Mouse (Mus musculus) heart, embryonic 13.5 days (tissue): ENCODE data around the gene Pelp1. TPM values are rescaled to one million over a fixed set of nuclear protein-coding genes. Genes with fewer than 3 reads are reported as not detected.
A peak's percentile ranks its signal among the peaks of the same experiment; 100 is the strongest.
"Not testable (repeated sequence)": the region's sequence is repeated elsewhere in the genome, so short reads cannot be mapped to it uniquely, and the experiment has no call there.

Source experiments
- ATAC-seq: fragments of 200-750 bp; cut with Nextera tagmentation; 2 replicates; pipeline ENCODE4 v1.8.0; 2017; ENCODE audit warnings: moderate TSS enrichment; ENCODE audit not compliant: insufficient number of reproducible peaks, low FRiP score, low TSS enrichment; ENCODE audit errors: extremely low read depth
- H3K27ac ChIP-seq: fragments of 300-500 bp; sonication (generic); replicated peaks from 2 replicates; pipeline ENCODE4 v1.5.1; 2015; ENCODE audit warnings: moderate library complexity, mild to moderate bottlenecking, inconsistent platforms
- H3K27me3 ChIP-seq: fragments of 300-500 bp; sonication (generic); replicated peaks from 2 replicates; pipeline ENCODE4 v1.6.1; 2015; ENCODE audit warnings: mild to moderate bottlenecking, inconsistent platforms
- H3K36me3 ChIP-seq: fragments of 300-500 bp; sonication (generic); 2 replicates; pipeline ENCODE4 v1.6.1; 2015; ENCODE audit warnings: mild to moderate bottlenecking, inconsistent platforms
- H3K4me1 ChIP-seq: fragments of 300-500 bp; sonication (generic); 2 replicates; pipeline ENCODE4 v1.6.1; 2015; ENCODE audit warnings: inconsistent platforms
- H3K4me2 ChIP-seq: fragments of 300-500 bp; sonication (generic); 2 replicates; pipeline ENCODE4 v1.6.1; 2015; ENCODE audit warnings: inconsistent platforms, mild to moderate bottlenecking, moderate library complexity
- H3K4me3 ChIP-seq: fragments of 300-500 bp; sonication (generic); 2 replicates; pipeline ENCODE4 v1.5.1; 2015; ENCODE audit warnings: moderate library complexity, mild to moderate bottlenecking, inconsistent platforms
- H3K9ac ChIP-seq: fragments of 300-500 bp; sonication (generic); 2 replicates; pipeline ENCODE4 v1.6.1; 2015; ENCODE audit warnings: inconsistent platforms, mild to moderate bottlenecking, moderate library complexity
- H3K9me3 ChIP-seq: fragments of 300-500 bp; sonication (generic); 2 replicates; pipeline ENCODE4 v1.6.1; 2016; ENCODE audit warnings: inconsistent platforms
- WGBS: fragments of 180-500 bp; shearing (Covaris S2); methylation state at CpG from one replicate; pipeline ENCODE4 v1.1.7; 2015; ENCODE audit warnings: mixed read lengths; 5-methylcytosine and 5-hydroxymethylcytosine counted together
- microRNA-seq: library from miRNA; unstranded; fragments of <30 nt; microRNA quantifications from one replicate; pipeline ENCODE4, GENCODE M21; 2016
- polyA plus RNA-seq: library from polyadenylated mRNA; unstranded; fragments of >200 nt; fragmentation: Nextera tagmentation; extraction: Ambion mirVana; gene quantifications from 2 replicates; pipeline ENCODE4 v1.2.1, GENCODE M21; 2015

Pelp1 gene
- polyA plus RNA-seq, 1 experiment from 2014 or later: 23.3 TPM

DNA sequence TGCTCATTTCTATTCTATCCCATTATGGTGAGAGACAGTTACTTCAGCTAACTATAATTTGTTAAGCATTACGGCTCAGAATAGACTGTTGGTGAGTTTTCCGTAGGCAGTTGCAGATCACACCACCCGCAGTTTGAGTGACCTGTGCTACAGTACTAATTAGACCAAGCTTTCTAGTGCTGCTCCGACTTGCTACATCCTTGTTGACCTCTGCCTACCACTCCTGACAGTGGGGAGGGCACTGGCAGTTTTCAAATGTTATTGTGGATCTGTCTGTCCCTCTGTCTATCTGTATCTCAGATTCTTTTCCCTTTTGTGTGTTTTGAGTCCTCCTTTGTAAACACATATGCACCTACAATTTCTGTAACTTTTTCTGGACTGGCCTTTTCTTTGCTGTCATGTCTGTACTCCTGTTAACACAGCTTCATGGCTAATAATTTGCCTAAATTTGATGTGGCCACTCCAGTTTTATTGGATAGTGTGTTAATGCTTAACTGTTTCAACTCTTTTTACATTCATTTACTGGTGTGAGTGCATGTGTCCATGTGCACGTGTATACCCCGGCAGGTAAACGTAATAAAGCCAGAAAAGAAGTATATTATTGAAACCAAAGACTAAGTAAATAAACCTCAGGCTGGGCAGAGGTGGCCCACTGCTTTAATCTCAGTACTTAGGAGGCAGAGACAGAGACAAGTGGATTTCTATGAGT, 36.8 kb downstream of the Pelp1 start:
- peaks cover 21% of the 10 kb centered on the region for H3K27me3 ChIP-seq
- ATAC-seq: no peak
- H3K4me3 ChIP-seq: no peak overlapping the region
- no peaks in the 10 kb centered on the region for H3K4me1 ChIP-seq
- H3K36me3 ChIP-seq: no peaks in the 10 kb centered on the region
- WGBS: 76% methylated on average over 7 of the region's 7 CpGs
- H3K9ac ChIP-seq: no peak overlapping the region
- H3K4me2 ChIP-seq: no peak overlapping the region
- no peak overlapping the region for H3K27ac ChIP-seq
- H3K9me3 ChIP-seq: no peaks in the 10 kb centered on the region

DNA sequence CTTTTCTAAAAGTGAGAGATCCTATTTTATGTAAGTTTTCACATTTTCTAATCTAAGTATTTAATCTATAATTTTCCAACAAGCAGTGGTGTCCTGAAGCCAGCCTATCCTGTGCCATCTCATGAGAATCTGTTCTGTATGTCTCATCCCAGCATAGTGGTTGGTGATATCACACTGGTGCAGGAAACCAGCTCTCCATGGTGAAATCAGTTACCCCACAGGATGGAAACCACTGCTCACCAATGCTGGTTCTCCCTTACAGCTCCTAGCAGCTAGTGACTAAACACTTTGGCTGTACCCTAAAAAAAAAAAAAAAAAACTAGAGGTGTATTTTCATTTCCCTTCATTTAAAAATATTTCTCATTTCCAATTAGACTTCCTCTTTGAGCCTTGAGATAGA, 37.4 kb downstream of the Pelp1 start:
- Histone ChIP-seq H3K9me3 (no peaks in the 10 kb centered on the region), H3K36me3 (no peaks in the 10 kb centered on the region), H3K9ac (no peak overlapping the region), H3K4me1 (no peaks in the 10 kb centered on the region), H3K27me3 (peaks cover 21% of the 10 kb centered on the region), H3K27ac (no peak overlapping the region), H3K4me3 (no peak overlapping the region), H3K4me2 (no peak overlapping the region)
- no peak for ATAC-seq

DNA sequence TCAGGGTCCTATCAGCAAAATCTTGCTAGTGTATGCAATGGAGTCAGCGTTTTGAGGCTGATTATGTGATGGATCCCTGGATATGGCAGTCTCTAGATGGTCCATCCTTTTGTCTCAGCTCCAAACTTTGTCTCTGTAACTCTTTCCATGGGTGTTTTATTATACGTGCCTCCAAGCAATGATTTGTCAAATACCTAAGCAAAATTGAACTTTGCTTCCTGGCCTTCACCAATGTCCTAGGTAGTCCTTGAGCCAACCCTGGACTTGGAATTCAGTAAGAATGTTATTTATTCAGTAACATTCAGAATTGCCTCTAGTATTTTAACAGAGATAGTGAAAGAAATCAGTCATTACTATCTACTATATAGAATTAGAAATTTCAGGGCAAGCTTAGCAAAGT, 41.2 kb downstream of the Pelp1 start:
- not testable (repeated sequence) for H3K9ac ChIP-seq, H3K4me3 ChIP-seq, H3K27ac ChIP-seq, H3K36me3 ChIP-seq, H3K4me2 ChIP-seq, H3K27me3 ChIP-seq, H3K9me3 ChIP-seq, H3K4me1 ChIP-seq, ATAC-seq
- WGBS: 66% methylated on average over 2 of the region's 2 CpGs

GRCm38 (mm10) chr11:70367701-70368100, 42.1 kb downstream of the Pelp1 start:
- H3K9me3 ChIP-seq: peaks cover 11% of the 10 kb centered on the region
- not testable (repeated sequence) for H3K27me3 ChIP-seq, H3K4me2 ChIP-seq, H3K4me1 ChIP-seq, H3K4me3 ChIP-seq, H3K36me3 ChIP-seq, H3K9ac ChIP-seq, H3K27ac ChIP-seq, ATAC-seq
- 77% methylated on average over 6 of the region's 6 CpGs for WGBS

- no peak for ATAC-seq
- Histone ChIP-seq H3K27ac (no peak within 1 kb of the TSS), H3K4me2 (peak within 1 kb of the TSS; percentile 74), H3K27me3 (peaks cover 83% of the 10 kb centered on the region), H3K4me3 (peak within 1 kb of the TSS; percentile 46), H3K4me1 (peaks cover 9% of the 10 kb centered on the region), H3K9me3 (no peaks in the 10 kb centered on the region), H3K9ac (peak within 1 kb of the TSS; percentile 52), H3K36me3 (no peaks in the 10 kb centered on the region)
- 1% methylated on average over 19 of the region's 19 CpGs for WGBS
Measured at GRCm38 (mm10) chr11:70351868-70352267, 58.0 kb downstream of the Pelp1 start, which contains the start of gene Alox15. Gene Alox15 (minus strand): TSS chr11:70352031.

GRCm38 (mm10) chr11:70348630-70349029, 61.2 kb downstream of the Pelp1 start:
- Histone ChIP-seq H3K4me2 (no peak overlapping the region), H3K9ac (no peak overlapping the region), H3K9me3 (no peaks in the 10 kb centered on the region), H3K4me1 (peaks cover 9% of the 10 kb centered on the region), H3K27ac (no peak overlapping the region), H3K36me3 (no peaks in the 10 kb centered on the region), H3K27me3 (peaks cover 95% of the 10 kb centered on the region), H3K4me3 (no peak overlapping the region)
- no peak for ATAC-seq
- 80% methylated on average over 9 of the region's 9 CpGs for WGBS

DNA sequence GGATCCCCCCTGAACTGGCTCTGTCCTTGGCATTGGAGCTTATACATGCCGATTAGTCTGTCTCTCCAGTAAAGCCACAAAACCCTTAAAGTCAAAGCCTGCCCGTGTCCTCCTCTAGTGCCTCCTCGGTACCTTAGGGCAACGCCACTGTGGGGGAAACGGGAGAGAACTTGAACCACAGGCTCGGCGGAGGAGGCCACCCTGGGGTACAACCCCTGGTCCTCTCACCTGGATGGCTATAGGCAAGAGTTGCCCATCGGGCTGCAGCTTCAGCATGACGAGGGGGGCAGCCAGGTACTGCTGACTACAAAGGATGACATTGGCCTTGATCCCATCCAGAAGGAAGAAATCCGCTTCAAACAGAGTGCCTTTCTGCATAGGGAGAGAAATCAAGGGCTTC, 62.0 kb downstream of the Pelp1 start:
- H3K9me3 ChIP-seq: no peaks in the 10 kb centered on the region
- peaks cover 9% of the 10 kb centered on the region for H3K4me1 ChIP-seq
- H3K9ac ChIP-seq: no peak overlapping the region
- H3K27me3 ChIP-seq: peaks cover 93% of the 10 kb centered on the region
- 74% methylated on average over 10 of the region's 10 CpGs for whole genome bisulfite sequencing
- no peaks in the 10 kb centered on the region for H3K36me3 ChIP-seq
- no peak overlapping the region for H3K4me3 ChIP-seq
- no peak overlapping the region for H3K27ac ChIP-seq
- no peak overlapping the region for H3K4me2 ChIP-seq
- no peak for ATAC-seq

DNA sequence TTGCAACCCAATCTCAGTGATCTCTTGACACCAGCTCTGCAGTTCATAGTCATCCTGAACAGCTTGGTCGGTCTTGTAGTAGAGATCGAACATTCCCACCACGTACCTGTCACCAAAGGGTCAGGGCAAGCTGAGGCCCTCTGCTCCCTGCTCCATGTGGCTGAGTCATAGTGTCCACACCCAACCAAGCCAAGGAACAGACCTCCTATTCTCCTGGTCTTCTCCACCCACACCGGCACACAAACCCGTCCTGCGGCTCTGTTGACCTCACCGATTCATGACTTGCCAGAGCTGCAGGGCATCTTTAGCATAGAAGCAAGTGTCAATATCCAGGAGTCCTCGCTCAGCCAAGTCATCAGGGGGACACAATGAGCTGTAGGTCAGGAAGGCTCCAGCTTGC, 64.3 kb downstream of the Pelp1 start:
- H3K4me3 ChIP-seq: no peak overlapping the region
- H3K27ac ChIP-seq: no peak overlapping the region
- WGBS: 86% methylated on average over 8 of the region's 8 CpGs
- H3K9me3 ChIP-seq: no peaks in the 10 kb centered on the region
- H3K4me2 ChIP-seq: no peak overlapping the region
- H3K27me3 ChIP-seq: peaks cover 70% of the 10 kb centered on the region
- no peak overlapping the region for H3K9ac ChIP-seq
- no peaks in the 10 kb centered on the region for H3K36me3 ChIP-seq
- H3K4me1 ChIP-seq: no peaks in the 10 kb centered on the region; the same call in 1 of the 2 replicates
- no peak for ATAC-seq

DNA sequence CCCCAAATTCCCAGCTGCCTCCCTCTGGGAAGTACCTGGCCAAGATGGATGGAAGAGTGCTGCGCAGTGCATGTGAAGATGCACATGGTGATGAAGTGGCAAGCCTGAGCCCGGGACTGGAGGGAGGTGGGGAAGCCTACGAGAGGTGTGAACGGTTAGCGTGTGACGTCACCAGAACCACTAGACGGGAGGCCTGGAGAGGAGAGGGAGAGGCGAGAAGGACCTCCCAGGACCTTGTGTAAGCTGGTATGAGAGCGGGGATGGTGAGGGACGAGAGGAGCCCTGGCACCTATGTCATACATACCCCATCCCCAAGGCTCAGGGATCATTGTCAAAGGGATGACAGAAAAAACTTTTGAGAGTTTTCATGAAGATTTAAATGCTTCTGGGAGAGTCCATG, 64.8 kb downstream of the Pelp1 start:
- no peaks in the 10 kb centered on the region for H3K9me3 ChIP-seq
- H3K36me3 ChIP-seq: no peaks in the 10 kb centered on the region
- peaks cover 65% of the 10 kb centered on the region for H3K27me3 ChIP-seq
- no peak overlapping the region for H3K9ac ChIP-seq
- H3K27ac ChIP-seq: no peak overlapping the region
- no peaks in the 10 kb centered on the region for H3K4me1 ChIP-seq
- no peak overlapping the region for H3K4me3 ChIP-seq
- WGBS: 68% methylated on average over 10 of the region's 10 CpGs
- H3K4me2 ChIP-seq: no peak overlapping the region
- ATAC-seq: no peak

Small RNA genes lying within 50 kb of the gene (microRNA-seq; reads per million reads assigned to microRNA genes)
- gene Mir7115: not detected

Other genes with a start within 250 kb of the Pelp1 start
- gene Slc16a11, start 197.3 kb downstream of the Pelp1 start, polyA plus RNA-seq: 0.28 and 0.60 TPM in 2 replicates
- 5.0 and 7.1 TPM in 2 replicates for gene Slc16a13, start 189.0 kb downstream of the Pelp1 start, polyA plus RNA-seq
- gene Bcl6b, start 180.2 kb downstream of the Pelp1 start, polyA plus RNA-seq: 17.8 and 18.3 TPM in 2 replicates
- gene 0610010K14Rik, start 172.1 kb downstream of the Pelp1 start, polyA plus RNA-seq: 125 and 137 TPM in 2 replicates
- 9.0 and 9.5 TPM in 2 replicates for gene Gm21988, start 170.2 kb downstream of the Pelp1 start, polyA plus RNA-seq
- 214 and 235 TPM in 2 replicates for gene Rnasek, start 170.2 kb downstream of the Pelp1 start, polyA plus RNA-seq
- 2.5 and 3.5 TPM in 2 replicates for gene Alox12, start 154.7 kb downstream of the Pelp1 start, polyA plus RNA-seq
- gene Alox12e, start 87.4 kb downstream of the Pelp1 start, polyA plus RNA-seq: not detected in 2 replicates
- gene Alox15, start 58.0 kb downstream of the Pelp1 start, polyA plus RNA-seq: 0.05 TPM in 1 of 2 replicates, not detected in the other
- gene Arrb2, start 22.6 kb upstream of the Pelp1 start, polyA plus RNA-seq: 11.2 and 13.2 TPM in 2 replicates
- 25.5 and 26.2 TPM in 2 replicates for gene Med11, start 41.9 kb upstream of the Pelp1 start, polyA plus RNA-seq
- 1.4 and 1.5 TPM in 2 replicates for gene Zmynd15, start 49.4 kb upstream of the Pelp1 start, polyA plus RNA-seq
- 6.8 and 6.9 TPM in 2 replicates for gene Cxcl16, start 50.0 kb upstream of the Pelp1 start, polyA plus RNA-seq
- 8.4 and 8.5 TPM in 2 replicates for gene Tm4sf5, start 95.2 kb upstream of the Pelp1 start, polyA plus RNA-seq
- gene Vmo1, start 104.6 kb upstream of the Pelp1 start, polyA plus RNA-seq: 0.31 TPM in 1 of 2 replicates, not detected in the other
- gene Gltpd2, start 109.2 kb upstream of the Pelp1 start, polyA plus RNA-seq: 0.12 and 0.99 TPM in 2 replicates
- gene Psmb6, start 115.3 kb upstream of the Pelp1 start, polyA plus RNA-seq: 636 and 691 TPM in 2 replicates
- not detected in 2 replicates for gene Gm40193, start 122.9 kb upstream of the Pelp1 start, polyA plus RNA-seq
- 9.3 and 11.2 TPM in 2 replicates for gene Pld2, start 130.0 kb upstream of the Pelp1 start, polyA plus RNA-seq
- gene Mink1, start 152.8 kb upstream of the Pelp1 start, polyA plus RNA-seq: 8.8 and 9.8 TPM in 2 replicates
- not detected in 2 replicates for gene 4930544D05Rik, start 205.8 kb upstream of the Pelp1 start, polyA plus RNA-seq
- not detected in 2 replicates for gene Chrne, start 209.2 kb upstream of the Pelp1 start, polyA plus RNA-seq
- gene Gp1ba, start 229.1 kb upstream of the Pelp1 start, polyA plus RNA-seq: 0.86 and 1.0 TPM in 2 replicates
- 66.3 and 73.8 TPM in 2 replicates for gene Rnf167, start 237.2 kb upstream of the Pelp1 start, polyA plus RNA-seq
- gene Slc25a11, start 237.4 kb upstream of the Pelp1 start, polyA plus RNA-seq: 234 and 262 TPM in 2 replicates
- 1,587 and 1,588 TPM in 2 replicates for gene Pfn1, start 244.6 kb upstream of the Pelp1 start, polyA plus RNA-seq
- gene Eno3, start 247.2 kb upstream of the Pelp1 start, polyA plus RNA-seq: 273 and 322 TPM in 2 replicates